In genomic region chr6:115989032-115989431, GRCm38 (mm10) we compare ENCODE assay signal across 9 mouse cellular contexts. TPM values are rescaled to one million over a fixed set of nuclear protein-coding genes. Genes with fewer than 3 reads are reported as not detected.
DNase-seq lines count a peak whose midpoint lies in the region; ATAC-seq and TF ChIP-seq lines count a peak whose summit lies in the region.
"Had no signal": no experiment of that assay in that cellular context is flagged by ENCODE, and none has a peak within 500 bp of the region (broad histone marks: within the 10 kb centered on the region; RNA-seq: fewer than 3 reads in every experiment).

No protein-coding gene starts in this region.

- intact Hi-C loops in heart, adult 2 months (cut with DNase I), result no loop called here

- no peaks in the 10 kb centered on the region for H3K27me3 ChIP-seq in heart, adult 2 months (ENCODE audit: control insufficient read depth, insufficient read depth, low read length)
- H3K27me3 ChIP-seq in lung, embryonic 14.5 days (ENCODE audit: insufficient read depth, low read length), result peaks cover 14% of the 10 kb centered on the region
- H3K27me3 ChIP-seq in Patski, result no peaks in the 10 kb centered on the region
- peaks cover 51% of the 10 kb centered on the region for H3K27me3 ChIP-seq in limb, embryonic 13.5 days

- CTCF ChIA-PET in Patski (lab: Charles Lee), result no interaction called here

- peaks cover 12% of the 10 kb centered on the region for H3K79me2 ChIP-seq in heart, adult 2 months (replicated peaks; ENCODE audit: control insufficient read depth, insufficient read depth, low read length)

- peak overlapping the region; percentile 91 for H3K4me2 ChIP-seq in lung, embryonic 14.5 days
- H3K4me2 ChIP-seq in limb, embryonic 13.5 days (replicated peaks), result peak overlapping the region; percentile 27

- no peak for TF ChIP-seq POLR2A in heart, adult 2 months (IDR thresholded peaks at IDR 0.05; ENCODE audit: insufficient read depth, low read depth, low read length)

- peaks cover 30% of the 10 kb centered on the region for H3K4me1 ChIP-seq in heart, adult 2 months (ENCODE audit: control insufficient read depth, insufficient read depth, low read length)
- H3K4me1 ChIP-seq in lung, embryonic 14.5 days (ENCODE audit: insufficient read depth), result peaks cover 33% of the 10 kb centered on the region
- H3K4me1 ChIP-seq in limb, embryonic 13.5 days, result peaks cover 62% of the 10 kb centered on the region

- peak overlapping the region; percentile 57 for H3K27ac ChIP-seq in heart, adult 2 months
- H3K27ac ChIP-seq in lung, embryonic 14.5 days (ENCODE audit: low read depth), result no peak overlapping the region
- no peak overlapping the region for H3K27ac ChIP-seq in limb, embryonic 13.5 days

- DNase-seq in heart, adult 2 months, result no peak
- no peak for DNase-seq in heart, postnatal 4 days
- DNase-seq in lung, embryonic 14.5 days, result no peak
- no peak for DNase-seq in lung, postnatal 14 days
- peak; percentile 68 for DNase-seq in Patski (ENCODE audit: low read depth, low spot score)
- no peak for DNase-seq in embryo, embryonic 9.5 days (ENCODE audit: extremely low spot score)
- DNase-seq in right cerebral cortex, postnatal 36 days (ENCODE audit: low spot score in 2 of 2), result no peak

- ATAC-seq in lung, embryonic 14.5 days (ENCODE audit: insufficient read depth), result no peak
- ATAC-seq in Patski, result peak; percentile 20
- no peak for ATAC-seq in limb, embryonic 13.5 days (ENCODE audit: low FRiP score, low read depth)

- in situ Hi-C loops in Patski (cut with MboI; ENCODE audit: low pct_unique_long_range_greater_than_20kb), result no loop called here

- H3K9me3 ChIP-seq in lung, embryonic 14.5 days (ENCODE audit: low read depth, low read length), result no peaks in the 10 kb centered on the region
- no peaks in the 10 kb centered on the region for H3K9me3 ChIP-seq in limb, embryonic 13.5 days

- H3K9ac ChIP-seq in heart, adult 2 months (ENCODE audit: low read depth, low read length), result peak overlapping the region; percentile 27; the same call in 1 of the 2 replicates
- no peak overlapping the region; the same call in 1 of the 2 replicates for H3K9ac ChIP-seq in lung, embryonic 14.5 days
- peak overlapping the region; percentile 19; the same call in 1 of the 2 replicates for H3K9ac ChIP-seq in limb, embryonic 13.5 days

- H3K36me3 ChIP-seq in heart, adult 2 months (ENCODE audit: control insufficient read depth, insufficient read depth, low read length), result no peaks in the 10 kb centered on the region
- peaks cover 21% of the 10 kb centered on the region for H3K36me3 ChIP-seq in lung, embryonic 14.5 days (ENCODE audit: insufficient read depth)
- no peaks in the 10 kb centered on the region for H3K36me3 ChIP-seq in limb, embryonic 13.5 days

- no peak for TF ChIP-seq EP300 in heart, adult 2 months (IDR thresholded peaks at IDR 0.05; ENCODE audit: insufficient read depth, low read depth, low read length)

- TF ChIP-seq CTCF in heart, adult 2 months (IDR thresholded peaks at IDR 0.05), result no peak
- TF ChIP-seq CTCF in lung, embryonic 14.5 days (IDR thresholded peaks at IDR 0.05; ENCODE audit: low read depth), result no peak
- no peak for TF ChIP-seq CTCF in Patski (IDR thresholded peaks at IDR 0.05)

- peak overlapping the region; percentile 25; the same call in 1 of the 2 replicates for H3K4me3 ChIP-seq in heart, adult 2 months
- H3K4me3 ChIP-seq in lung, embryonic 14.5 days (ENCODE audit: low read depth, low read length), result peak overlapping the region; percentile 70
- H3K4me3 ChIP-seq in limb, embryonic 13.5 days, result no peak overlapping the region

- 53% methylated on average over 5 of the region's 5 CpGs for WGBS in heart, adult 2 months
- 63% methylated on average over 5 of the region's 5 CpGs for WGBS in lung, embryonic 14.5 days
- 74% methylated on average over 5 of the region's 5 CpGs for WGBS in limb, embryonic 13.5 days

- POLR2A ChIA-PET in Patski (lab: Charles Lee), result interaction anchor here (0.8 kb wide), 1 partner anchor 11 kb away, joined by 3 read pairs; no protein-coding TSS in a partner anchor

RNA-seq across cellular contexts. Expression of gene Plxnd1, which starts 5.8 kb away (rescaled TPM):
- 10 to 100 TPM; 58.8 to 90.6 TPM for total RNA-seq in heart, adult 2 months (2021)
- 79.9 and 102 TPM in 2 replicates for polyA plus RNA-seq in heart, adult 2 months (2012; rRNA removed)
- 100 to 1,000 TPM; 191 to 208 TPM for total RNA-seq in heart, postnatal 4 days (2021)
- 81.9 and 84.2 TPM in 2 replicates for polyA plus RNA-seq in lung, embryonic 14.5 days (2014; fragmentation: Nextera tagmentation; extraction: Ambion mirVana)
- polyA plus RNA-seq in Patski (2021), result 79.9 TPM
- polyA plus RNA-seq in limb, embryonic 13.5 days (2015; fragmentation: Nextera tagmentation; extraction: Ambion mirVana), result 27.6 and 30.0 TPM in 2 replicates

RNA-seq across cellular contexts. Expression of gene H1foo, which starts 44.3 kb away (rescaled TPM):
- not detected for total RNA-seq in heart, adult 2 months (2021)
- not detected in 2 replicates for polyA plus RNA-seq in heart, adult 2 months (2012; rRNA removed)
- total RNA-seq in heart, postnatal 4 days (2021), result not detected
- not detected in 2 replicates for polyA plus RNA-seq in lung, embryonic 14.5 days (2014; fragmentation: Nextera tagmentation; extraction: Ambion mirVana)
- not detected for polyA plus RNA-seq in Patski (2021)
- not detected in 2 replicates for polyA plus RNA-seq in limb, embryonic 13.5 days (2015; fragmentation: Nextera tagmentation; extraction: Ambion mirVana)
- polyA plus RNA-seq: limb, embryonic 11.5 days had no signal

RNA-seq across cellular contexts. Expression of gene Rho, which starts 57.5 kb away (rescaled TPM):
- under 1 TPM in 1 of 2 experiments, not detected in 1; 0.23 TPM for total RNA-seq in heart, adult 2 months (2021)
- polyA plus RNA-seq in heart, adult 2 months (2012; rRNA removed), result 0.44 and 1.3 TPM in 2 replicates
- total RNA-seq in heart, postnatal 4 days (2021), result under 1 TPM; 0.24 to 0.34 TPM
- 0.09 and 0.18 TPM in 2 replicates for polyA plus RNA-seq in lung, embryonic 14.5 days (2014; fragmentation: Nextera tagmentation; extraction: Ambion mirVana)
- polyA plus RNA-seq in Patski (2021), result 0.12 TPM
- polyA plus RNA-seq in limb, embryonic 13.5 days (2015; fragmentation: Nextera tagmentation; extraction: Ambion mirVana), result 0.20 and 0.42 TPM in 2 replicates
